Mouse (Mus musculus): ENCODE measurements around the gene Cgnl1. TPM values are rescaled to one million over a fixed set of nuclear protein-coding genes. Genes with fewer than 3 reads are reported as not detected.
A peak's percentile ranks its signal among the peaks of the same experiment; 100 is the strongest.

The Cgnl1 gene
- 6.9 and 8.0 TPM in 2 replicates for polyA plus RNA-seq (2015; fragmentation: Nextera tagmentation; extraction: Ambion mirVana)

- Histone ChIP-seq H3K27me3 (replicated peaks) (peaks cover 16% of the 10 kb centered on the region), H3K9ac (replicated peaks) (peak within 1 kb of the TSS; percentile 54), H3K4me2 (peak within 1 kb of the TSS; percentile 91), H3K36me3 (no peaks in the 10 kb centered on the region), H3K27ac (replicated peaks) (no peak within 1 kb of the TSS; the same call in 1 of the 2 replicates), H3K4me3 (replicated peaks) (peak within 1 kb of the TSS; percentile 60), H3K4me1 (peaks cover 19% of the 10 kb centered on the region), H3K9me3 (replicated peaks) (no peaks in the 10 kb centered on the region)
- peak; percentile 81 for ATAC-seq (ENCODE audit: low FRiP score)
- WGBS: under 1% methylated on average over 50 of the region's 67 CpGs
These were observed at the start of gene Cgnl1 for GRCm38 (mm10) chr9:71770991-71771767. TSS of gene Cgnl1 (minus strand) at chr9:71771602.

GRCm38 (mm10) chr9:71818453-71818852 lies 47.1 kb upstream of the Cgnl1 start:
- 93% methylated on average over 7 of the region's 7 CpGs for WGBS
- no peaks in the 10 kb centered on the region for H3K9me3 ChIP-seq (replicated peaks)
- no peaks in the 10 kb centered on the region for H3K36me3 ChIP-seq
- no peaks in the 10 kb centered on the region for H3K27me3 ChIP-seq (replicated peaks)
- H3K4me2 ChIP-seq: no peak overlapping the region
- H3K4me1 ChIP-seq: no peaks in the 10 kb centered on the region
- no peak for ATAC-seq (ENCODE audit: low FRiP score)
- H3K27ac ChIP-seq (replicated peaks): no peak overlapping the region
- H3K9ac ChIP-seq (replicated peaks): no peak overlapping the region
- H3K4me3 ChIP-seq (replicated peaks): no peak overlapping the region

- whole genome bisulfite sequencing: 70% methylated on average over 3 of the region's 3 CpGs
- Histone ChIP-seq H3K4me3 (replicated peaks) (no peak overlapping the region), H3K27ac (replicated peaks) (no peak overlapping the region), H3K9me3 (replicated peaks) (no peaks in the 10 kb centered on the region), H3K9ac (replicated peaks) (no peak overlapping the region), H3K27me3 (replicated peaks) (no peaks in the 10 kb centered on the region), H3K4me1 (no peaks in the 10 kb centered on the region), H3K4me2 (no peak overlapping the region), H3K36me3 (no peaks in the 10 kb centered on the region)
- ATAC-seq (ENCODE audit: low FRiP score): no peak
These were observed 44.7 kb upstream of the Cgnl1 start for GRCm38 (mm10) chr9:71816121-71816520.

DNA sequence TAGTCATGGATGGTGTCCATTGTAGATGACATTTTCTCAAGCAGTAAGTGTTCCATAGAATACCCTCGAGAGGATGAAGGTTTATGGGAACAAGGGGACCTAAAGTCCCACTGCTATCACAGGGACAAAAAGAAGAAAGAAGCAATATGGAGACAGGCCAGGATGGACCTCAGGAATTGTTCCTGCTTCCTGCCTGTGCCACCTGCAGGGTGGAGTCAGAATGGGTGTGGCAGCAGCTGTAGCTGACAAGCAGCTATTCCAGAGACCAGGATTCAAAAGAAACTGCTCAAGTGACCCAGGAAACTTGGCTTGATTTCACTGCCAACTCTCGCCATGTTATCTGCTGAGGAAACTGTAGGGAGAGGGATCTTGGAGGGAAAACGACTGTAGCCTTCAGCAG lies 42.2 kb upstream of the Cgnl1 start:
- no peaks in the 10 kb centered on the region for H3K27me3 ChIP-seq (replicated peaks)
- no peaks in the 10 kb centered on the region for H3K36me3 ChIP-seq
- H3K9ac ChIP-seq (replicated peaks): no peak overlapping the region
- H3K4me2 ChIP-seq: no peak overlapping the region
- H3K9me3 ChIP-seq (replicated peaks): no peaks in the 10 kb centered on the region
- H3K27ac ChIP-seq (replicated peaks): no peak overlapping the region
- ATAC-seq (ENCODE audit: low FRiP score): no peak
- no peaks in the 10 kb centered on the region for H3K4me1 ChIP-seq
- no peak overlapping the region for H3K4me3 ChIP-seq (replicated peaks)
- 76% methylated on average over 3 of the region's 3 CpGs for WGBS

DNA sequence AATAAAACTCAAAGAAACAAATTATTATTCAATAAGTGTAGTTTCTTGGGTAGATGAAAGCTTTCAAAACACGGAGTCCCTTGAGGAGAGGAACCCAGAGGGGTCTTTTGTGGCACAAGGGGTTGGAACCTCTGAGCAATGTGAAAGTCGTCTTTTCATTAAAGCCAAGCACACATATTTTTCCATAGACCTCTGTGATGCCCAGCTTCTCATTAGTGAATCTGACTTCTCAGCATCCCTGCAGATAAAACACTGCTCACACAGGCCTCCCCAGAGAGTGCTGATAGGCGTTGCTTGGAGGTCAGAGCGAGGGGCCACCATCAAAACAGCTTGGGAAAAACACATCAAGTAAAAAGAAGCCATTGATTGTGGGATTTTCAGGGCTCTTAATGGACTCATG lies 41.5 kb upstream of the Cgnl1 start:
- 38% methylated on average over 4 of the region's 4 CpGs for WGBS
- Histone ChIP-seq H3K4me1 (no peaks in the 10 kb centered on the region), H3K4me3 (replicated peaks) (no peak overlapping the region), H3K27ac (replicated peaks) (no peak overlapping the region), H3K9me3 (replicated peaks) (no peaks in the 10 kb centered on the region), H3K4me2 (no peak overlapping the region), H3K36me3 (no peaks in the 10 kb centered on the region), H3K9ac (replicated peaks) (no peak overlapping the region), H3K27me3 (replicated peaks) (no peaks in the 10 kb centered on the region)
- no peak for ATAC-seq (ENCODE audit: low FRiP score)

DNA sequence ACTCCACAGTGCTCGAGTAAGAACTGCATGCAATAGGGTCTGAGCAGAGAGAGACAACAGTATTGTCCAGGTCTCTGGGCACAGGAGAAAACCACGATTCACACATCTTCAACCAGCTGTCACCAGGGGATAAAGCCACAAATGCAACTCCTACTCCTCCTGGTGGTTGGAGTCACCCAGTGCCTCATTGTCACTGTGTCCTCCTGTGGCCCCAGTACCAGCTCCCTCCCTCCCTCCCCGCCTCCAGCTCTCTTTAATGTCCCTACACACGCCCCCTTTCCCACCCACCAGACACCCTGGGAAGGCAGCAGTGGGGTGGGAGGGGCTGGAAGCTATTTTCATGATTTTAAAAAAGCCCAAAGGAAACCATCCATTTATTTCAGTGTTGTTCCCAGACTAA lies 41.0 kb upstream of the Cgnl1 start:
- Histone ChIP-seq H3K27ac (replicated peaks) (no peak overlapping the region), H3K9me3 (replicated peaks) (no peaks in the 10 kb centered on the region), H3K9ac (replicated peaks) (no peak overlapping the region), H3K27me3 (replicated peaks) (no peaks in the 10 kb centered on the region), H3K4me3 (replicated peaks) (no peak overlapping the region), H3K36me3 (no peaks in the 10 kb centered on the region), H3K4me1 (no peaks in the 10 kb centered on the region), H3K4me2 (no peak overlapping the region)
- 34% methylated on average over 4 of the region's 4 CpGs for WGBS
- no peak for ATAC-seq (ENCODE audit: low FRiP score)

DNA sequence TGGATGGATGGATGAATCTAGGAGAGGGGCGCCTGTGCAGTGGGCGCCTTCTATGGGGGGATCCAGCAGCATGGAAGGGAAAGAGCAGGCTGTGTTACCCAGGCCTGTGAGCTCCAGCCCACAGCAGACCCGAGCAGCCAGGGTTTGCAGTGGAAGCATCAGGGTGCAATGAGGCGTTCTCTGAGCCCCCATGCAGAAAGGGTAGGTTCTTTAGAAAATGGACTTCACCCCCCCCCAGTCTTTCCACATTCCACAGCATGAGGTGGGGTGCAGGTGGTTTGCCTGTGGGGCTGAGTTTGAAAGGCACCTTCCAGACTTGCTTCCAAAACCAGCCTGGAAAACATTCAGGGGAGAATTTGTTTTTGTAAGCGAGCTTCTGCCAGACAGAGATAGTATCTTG lies 40.0 kb upstream of the Cgnl1 start:
- H3K9me3 ChIP-seq (replicated peaks): no peaks in the 10 kb centered on the region

DNA sequence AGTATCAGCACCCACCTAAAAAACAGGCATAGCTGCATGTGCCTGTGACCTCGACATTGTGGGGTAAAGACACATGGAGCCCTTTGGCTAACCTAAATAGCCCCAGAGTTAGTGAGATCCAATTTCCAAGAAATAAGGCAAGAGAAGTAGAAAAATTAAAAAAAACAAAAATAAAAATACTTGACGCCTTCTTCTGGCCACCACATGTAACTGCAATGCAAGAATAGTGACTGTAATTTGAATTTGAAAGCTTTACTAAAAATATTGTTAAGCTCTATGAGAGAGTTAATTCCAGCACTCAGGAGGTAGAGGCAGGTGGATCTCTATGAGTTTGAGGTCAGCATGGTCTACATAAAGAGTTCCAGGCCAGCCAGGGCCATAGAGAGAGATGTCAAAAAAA lies 39.3 kb upstream of the Cgnl1 start:
- Histone ChIP-seq H3K36me3 (no peaks in the 10 kb centered on the region), H3K4me1 (no peaks in the 10 kb centered on the region), H3K4me3 (replicated peaks) (no peak overlapping the region), H3K9me3 (replicated peaks) (no peaks in the 10 kb centered on the region), H3K4me2 (no peak overlapping the region), H3K27me3 (replicated peaks) (no peaks in the 10 kb centered on the region), H3K9ac (replicated peaks) (no peak overlapping the region), H3K27ac (replicated peaks) (no peak overlapping the region)
- WGBS: 86% methylated on average over 2 of the region's 2 CpGs
- no peak for ATAC-seq (ENCODE audit: low FRiP score)

More for the DNA sequence above, 40.0 kb upstream of the Cgnl1 start:
- Histone ChIP-seq H3K27ac (replicated peaks) (no peak overlapping the region), H3K4me1 (no peaks in the 10 kb centered on the region), H3K27me3 (replicated peaks) (no peaks in the 10 kb centered on the region), H3K4me3 (replicated peaks) (no peak overlapping the region), H3K36me3 (no peaks in the 10 kb centered on the region), H3K9ac (replicated peaks) (no peak overlapping the region), H3K4me2 (no peak overlapping the region)
- no peak for ATAC-seq (ENCODE audit: low FRiP score)
- 83% methylated on average over 5 of the region's 5 CpGs for WGBS

DNA sequence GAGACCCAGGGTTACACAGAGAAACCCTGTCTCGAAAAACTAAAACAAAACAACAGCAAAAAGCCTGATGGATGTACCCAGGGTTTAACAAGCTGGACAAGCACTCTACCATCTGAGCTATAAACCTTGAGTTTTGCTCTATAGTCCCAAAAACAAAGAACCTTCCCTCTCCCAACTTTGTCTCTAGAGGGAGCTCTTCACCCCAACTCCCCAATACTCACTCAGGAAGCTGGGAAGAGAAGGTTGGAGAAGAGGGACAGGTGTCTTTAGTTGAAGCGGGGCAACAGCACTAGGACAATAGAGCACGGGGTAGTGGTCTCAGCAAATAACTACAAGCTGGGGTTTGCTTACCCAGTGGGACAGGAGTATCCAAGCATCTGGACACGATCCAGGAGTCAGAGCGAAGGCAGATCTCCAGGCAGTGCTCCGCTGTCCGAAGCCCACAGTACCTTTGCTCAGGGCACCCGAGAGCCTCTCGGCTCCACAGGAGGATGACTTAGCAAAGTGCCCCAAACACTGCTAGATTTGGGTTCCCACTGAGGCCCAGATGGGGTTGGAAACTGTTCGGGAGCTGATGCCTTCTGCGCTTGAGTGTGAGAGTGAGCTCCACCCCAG lies 37.3 kb upstream of the Cgnl1 start:
- Histone ChIP-seq H3K9me3 (replicated peaks) (no peaks in the 10 kb centered on the region), H3K4me2 (peak overlapping the region; percentile 26; the same call in 1 of the 2 replicates), H3K4me1 (no peaks in the 10 kb centered on the region), H3K36me3 (no peaks in the 10 kb centered on the region), H3K4me3 (replicated peaks) (no peak overlapping the region), H3K27ac (replicated peaks) (no peak overlapping the region), H3K9ac (replicated peaks) (no peak overlapping the region), H3K27me3 (replicated peaks) (no peaks in the 10 kb centered on the region)
- no peak for ATAC-seq (ENCODE audit: low FRiP score)
- 46% methylated on average over 11 of the region's 11 CpGs for WGBS

- no peaks in the 10 kb centered on the region for H3K27me3 ChIP-seq (replicated peaks)
- 71% methylated on average over 4 of the region's 4 CpGs for WGBS
- no peaks in the 10 kb centered on the region for H3K9me3 ChIP-seq (replicated peaks)
- no peak for ATAC-seq (ENCODE audit: low FRiP score)
- no peak overlapping the region for H3K27ac ChIP-seq (replicated peaks)
- no peak overlapping the region for H3K4me3 ChIP-seq (replicated peaks)
- no peak overlapping the region for H3K9ac ChIP-seq (replicated peaks)
- no peaks in the 10 kb centered on the region for H3K36me3 ChIP-seq
- H3K4me1 ChIP-seq: no peaks in the 10 kb centered on the region
- no peak overlapping the region for H3K4me2 ChIP-seq
These were observed 36.4 kb upstream of the Cgnl1 start for GRCm38 (mm10) chr9:71807801-71808200.

DNA sequence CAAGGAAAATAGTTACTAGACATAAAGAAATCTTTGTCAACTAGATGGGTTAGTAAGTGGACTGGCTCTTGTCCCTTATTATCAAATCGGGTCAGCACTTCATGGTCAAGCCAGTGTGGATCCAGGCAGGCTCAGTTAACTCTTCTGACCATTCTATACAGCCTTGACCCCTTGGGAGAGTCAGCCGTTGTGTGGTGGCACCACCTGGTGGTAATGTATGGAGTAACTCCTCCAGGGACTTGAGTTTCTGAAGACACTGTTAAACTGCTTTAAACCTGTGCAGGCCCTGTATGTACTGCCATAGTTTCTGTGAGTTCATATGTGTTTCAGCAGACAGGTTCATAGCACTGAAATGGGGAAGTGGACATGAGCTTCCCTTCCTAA lies 35.0 kb upstream of the Cgnl1 start:
- Histone ChIP-seq H3K4me2 (no peak overlapping the region), H3K9ac (replicated peaks) (no peak overlapping the region), H3K36me3 (no peaks in the 10 kb centered on the region), H3K27me3 (replicated peaks) (no peaks in the 10 kb centered on the region), H3K9me3 (replicated peaks) (no peaks in the 10 kb centered on the region), H3K27ac (replicated peaks) (no peak overlapping the region), H3K4me1 (no peaks in the 10 kb centered on the region), H3K4me3 (replicated peaks) (no peak overlapping the region)
- WGBS: 6% methylated on average over 2 of the region's 2 CpGs
- ATAC-seq (ENCODE audit: low FRiP score): no peak

DNA sequence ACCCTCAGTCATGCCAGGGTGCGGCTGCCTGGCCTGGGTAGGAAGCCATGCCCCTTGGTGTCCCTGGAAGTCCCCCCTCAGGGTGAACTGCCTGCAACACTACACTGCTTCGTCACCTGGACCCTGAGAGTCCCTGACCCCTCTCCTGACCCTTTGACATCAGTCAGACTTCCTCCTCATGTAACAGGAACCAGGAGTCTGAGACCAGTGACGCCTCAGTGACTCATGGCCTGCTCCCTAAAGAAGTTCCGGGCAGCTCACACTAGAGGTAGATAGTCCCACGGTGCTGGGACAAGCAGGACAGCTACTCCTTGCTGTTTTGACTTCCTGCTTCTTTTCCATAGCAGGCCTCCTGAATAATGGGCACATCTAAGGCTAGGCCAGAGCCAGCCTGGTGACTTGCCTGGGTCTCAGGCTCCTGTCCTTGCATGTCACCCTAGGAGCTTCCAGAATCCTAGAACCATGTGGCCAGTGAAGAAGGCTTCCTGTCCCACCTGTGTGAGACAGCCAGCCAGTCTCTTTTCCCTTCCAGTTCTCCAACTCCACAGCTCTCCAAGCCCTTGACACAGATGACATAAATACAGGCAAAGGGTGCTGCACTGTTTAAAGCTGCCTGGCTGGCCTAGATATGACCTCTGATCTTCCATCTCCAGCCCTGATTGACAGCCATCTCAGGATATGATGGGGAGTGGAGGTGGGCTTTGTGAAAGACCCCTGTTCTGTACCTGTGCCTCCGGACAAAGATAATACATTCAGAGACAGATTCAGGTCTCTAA lies 34.4 kb upstream of the Cgnl1 start:
- H3K4me2 ChIP-seq: no peak overlapping the region
- 77% methylated on average over 6 of the region's 6 CpGs for WGBS
- H3K27ac ChIP-seq (replicated peaks): no peak overlapping the region
- no peaks in the 10 kb centered on the region for H3K27me3 ChIP-seq (replicated peaks)
- no peak overlapping the region for H3K9ac ChIP-seq (replicated peaks)
- H3K36me3 ChIP-seq: no peaks in the 10 kb centered on the region
- no peaks in the 10 kb centered on the region for H3K9me3 ChIP-seq (replicated peaks)
- no peaks in the 10 kb centered on the region for H3K4me1 ChIP-seq
- H3K4me3 ChIP-seq (replicated peaks): no peak overlapping the region
- ATAC-seq (ENCODE audit: low FRiP score): no peak
